Mouse (Mus musculus) testis, postnatal 10 days (tissue): ENCODE measurements around the gene Kcnj11.

Experiments used
- DNase-seq: peaks from one replicate; pipeline ENCODE4 v3.0.0; 2021; ENCODE audit warnings: low spot score

The Kcnj11 gene

DNA sequence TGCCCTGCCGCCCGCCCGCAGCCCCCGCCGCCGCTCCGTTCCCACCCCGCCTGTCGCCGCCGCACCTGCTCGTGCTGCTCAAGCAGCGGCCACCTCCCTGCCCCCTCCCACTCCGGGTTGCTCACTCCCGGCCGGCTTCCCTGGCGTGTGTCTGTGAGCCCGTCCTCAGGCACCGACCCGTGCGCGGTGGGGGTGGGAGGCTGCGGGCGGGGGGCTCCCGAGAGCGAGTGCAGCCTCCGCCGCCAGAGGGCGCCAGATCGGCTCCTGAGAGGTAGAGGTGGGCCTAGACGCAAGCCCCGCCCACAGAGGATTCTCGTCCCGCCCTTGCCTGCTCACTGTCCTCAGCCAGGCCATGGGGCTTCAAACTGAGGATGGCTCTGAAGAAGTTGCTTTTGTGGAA, at the start of gene Kcnj11:
Kcnj11 (minus strand) TSS at position 202 of the 400 bp plus-strand sequence.
- peak; percentile 92 for DNase-seq

- no peak for DNase-seq
These were observed 46.9 kb upstream of the Kcnj11 start for GRCm38 (mm10) chr7:46147417-46147816.

GRCm38 (mm10) chr7:46146675-46147308, 46.2 kb upstream of the Kcnj11 start:
- no peak for DNase-seq

DNA sequence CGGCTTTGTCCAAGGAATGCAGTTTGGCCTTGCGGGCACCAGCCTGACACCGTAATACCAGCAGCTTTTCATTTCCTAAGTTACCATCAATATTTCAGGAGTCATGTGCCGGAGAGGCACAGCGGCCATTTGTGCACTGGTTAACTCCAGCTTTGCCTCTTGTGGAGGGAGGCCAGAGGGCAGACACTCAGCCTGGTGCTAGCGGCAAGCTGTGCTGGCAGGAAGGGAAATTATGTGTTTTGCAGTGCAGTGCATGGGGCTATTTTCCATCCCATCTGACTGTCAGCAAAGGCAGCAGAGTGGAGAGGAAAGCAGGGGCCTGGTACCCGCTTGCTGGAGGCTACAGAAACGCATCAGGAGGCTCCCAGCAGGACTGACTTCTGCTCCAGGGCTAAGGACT, 43.5 kb upstream of the Kcnj11 start:
- no peak for DNase-seq

DNA sequence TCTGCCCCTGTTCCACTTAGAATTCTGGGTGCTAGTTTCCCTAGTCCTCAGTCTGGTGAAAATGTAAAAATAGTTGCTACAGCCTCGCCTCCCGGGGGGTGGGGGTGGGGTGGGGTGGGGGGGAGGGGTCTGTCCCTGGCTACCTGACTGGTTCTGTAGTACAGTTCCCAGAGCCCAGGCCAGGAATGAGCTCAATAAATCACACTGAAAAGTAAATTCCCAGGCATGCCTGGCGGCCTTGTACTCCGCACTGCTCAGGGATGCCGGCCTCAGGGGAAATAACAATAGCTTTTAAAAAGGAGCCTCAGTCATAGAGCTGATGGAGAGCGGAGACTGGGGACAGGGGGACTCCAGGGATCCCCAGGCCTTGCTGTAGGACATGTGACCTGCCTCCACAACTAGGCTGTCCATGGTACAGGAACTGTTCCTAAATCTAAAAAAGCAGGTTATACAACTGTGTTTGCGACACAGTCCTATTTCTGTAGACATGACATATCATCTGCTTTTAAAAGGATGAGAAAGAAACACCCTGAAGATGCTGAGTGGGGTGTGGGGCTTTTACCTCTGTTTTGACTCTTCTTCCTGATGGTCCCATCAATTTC, 37.9 kb upstream of the Kcnj11 start:
- DNase-seq, result no peak

DNA sequence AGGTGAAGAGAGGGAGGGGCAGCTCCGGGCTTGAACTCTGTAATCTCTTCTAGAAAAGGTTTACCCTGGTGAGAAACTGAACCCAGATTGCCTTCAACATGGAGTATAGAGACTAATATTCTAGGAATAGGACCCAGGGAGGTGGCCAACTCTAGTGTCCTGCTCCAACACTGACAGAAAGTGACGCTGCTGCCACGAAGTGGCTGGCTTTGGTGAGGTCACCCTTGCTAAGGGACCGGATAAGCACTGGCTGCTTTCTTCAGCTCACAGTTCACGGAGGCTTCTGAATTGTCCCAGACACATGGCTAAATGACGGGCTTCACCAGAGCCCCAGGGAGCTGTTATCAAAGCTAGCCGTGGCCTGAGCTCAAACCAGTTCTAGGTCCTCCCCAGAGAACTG, 33.3 kb upstream of the Kcnj11 start:
- no peak for DNase-seq

DNA sequence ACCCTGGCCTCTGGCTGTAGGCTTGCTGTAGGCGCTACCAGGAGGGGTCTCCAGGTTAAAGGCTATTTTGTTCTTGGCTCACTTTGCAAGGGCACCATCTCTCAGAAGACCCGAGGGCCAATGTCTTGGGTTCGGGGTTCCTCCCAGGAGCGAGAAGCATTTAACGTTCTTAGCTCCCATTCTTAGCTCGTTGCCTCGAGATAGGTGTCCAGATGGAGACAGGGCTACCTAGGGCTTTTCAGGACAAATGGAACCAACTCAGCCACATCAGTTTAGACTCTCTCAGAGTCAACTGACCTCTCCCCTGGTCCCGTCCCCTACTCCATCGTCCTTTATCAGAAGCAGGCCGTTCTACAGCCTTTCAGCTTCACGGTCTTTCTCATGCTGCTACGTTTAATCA, 31.7 kb upstream of the Kcnj11 start:
- DNase-seq, result no peak

- DNase-seq, result no peak
These were observed 31.2 kb upstream of the Kcnj11 start for GRCm38 (mm10) chr7:46131806-46132205.

- no peak for DNase-seq
These were observed 30.7 kb upstream of the Kcnj11 start for GRCm38 (mm10) chr7:46131266-46131665.

- DNase-seq, result no peak
These were observed 30.2 kb upstream of the Kcnj11 start for GRCm38 (mm10) chr7:46130723-46131122.

- DNase-seq, result no peak
These were observed 29.1 kb upstream of the Kcnj11 start for GRCm38 (mm10) chr7:46129463-46130179.

DNA sequence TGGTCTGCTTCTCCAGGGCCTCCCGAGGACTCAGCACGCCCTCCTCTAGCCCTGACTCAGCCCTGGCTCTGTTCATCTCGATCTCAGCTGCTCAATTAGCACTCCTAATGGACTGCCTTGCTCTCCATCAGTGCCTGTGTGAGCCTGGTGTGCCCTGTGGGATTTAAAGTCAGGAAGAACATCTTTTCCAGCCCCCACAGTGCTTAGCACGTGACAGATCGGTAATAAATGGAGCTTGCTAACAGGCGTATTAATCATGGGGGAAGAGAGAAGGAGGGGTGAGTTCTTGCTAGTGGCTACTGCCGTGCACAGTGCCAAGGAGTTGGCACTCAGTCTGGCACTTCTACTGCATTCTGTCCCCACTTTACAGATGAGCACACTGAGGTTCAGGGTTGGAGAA, 27.6 kb upstream of the Kcnj11 start:
- DNase-seq, result no peak

GRCm38 (mm10) chr7:46125340-46125739, 24.8 kb upstream of the Kcnj11 start:
- DNase-seq, result no peak

- DNase-seq, result no peak
These were observed 23.9 kb upstream of the Kcnj11 start for GRCm38 (mm10) chr7:46124460-46124859.

DNA sequence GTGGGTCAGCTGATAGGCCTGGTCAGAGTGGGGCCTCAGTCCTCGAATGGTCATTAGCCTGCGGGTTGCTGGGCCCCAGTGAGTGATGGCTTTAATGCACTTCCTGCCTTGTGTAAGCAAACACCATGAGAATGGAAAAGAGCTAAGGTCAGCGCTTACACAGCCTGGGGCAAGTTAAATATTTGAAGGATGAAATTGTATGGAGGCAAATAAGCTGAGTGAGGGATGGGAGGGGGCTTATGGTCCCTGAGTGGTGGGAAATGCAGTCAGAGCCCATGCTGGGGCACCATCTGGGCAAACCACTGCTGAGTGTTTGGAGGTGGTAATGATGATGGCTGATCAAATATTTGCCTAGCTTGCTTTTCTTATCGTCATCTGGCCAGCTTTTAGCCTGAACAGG, 22.4 kb upstream of the Kcnj11 start:
- DNase-seq, result no peak

DNA sequence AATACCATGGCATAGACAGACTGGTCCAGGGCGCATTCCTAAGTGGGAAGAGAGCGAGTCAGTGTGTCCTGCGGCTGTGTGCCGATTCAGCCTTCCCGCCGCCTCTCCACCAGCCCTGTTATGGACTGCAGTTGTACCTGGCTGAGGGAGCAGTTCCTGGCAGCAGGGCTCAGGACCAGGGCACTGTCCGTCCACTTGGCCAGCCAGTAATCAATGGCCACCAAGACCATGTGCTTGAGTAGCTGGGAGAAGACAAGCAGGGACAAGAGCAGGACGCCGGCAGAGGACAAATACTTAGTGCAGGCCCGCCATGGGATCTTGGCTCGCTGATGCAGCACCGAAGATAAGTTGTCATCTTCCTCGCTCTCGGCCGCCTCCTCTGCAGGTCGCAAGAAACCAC, 16.5 kb upstream of the Kcnj11 start:
- no peak for DNase-seq

DNA sequence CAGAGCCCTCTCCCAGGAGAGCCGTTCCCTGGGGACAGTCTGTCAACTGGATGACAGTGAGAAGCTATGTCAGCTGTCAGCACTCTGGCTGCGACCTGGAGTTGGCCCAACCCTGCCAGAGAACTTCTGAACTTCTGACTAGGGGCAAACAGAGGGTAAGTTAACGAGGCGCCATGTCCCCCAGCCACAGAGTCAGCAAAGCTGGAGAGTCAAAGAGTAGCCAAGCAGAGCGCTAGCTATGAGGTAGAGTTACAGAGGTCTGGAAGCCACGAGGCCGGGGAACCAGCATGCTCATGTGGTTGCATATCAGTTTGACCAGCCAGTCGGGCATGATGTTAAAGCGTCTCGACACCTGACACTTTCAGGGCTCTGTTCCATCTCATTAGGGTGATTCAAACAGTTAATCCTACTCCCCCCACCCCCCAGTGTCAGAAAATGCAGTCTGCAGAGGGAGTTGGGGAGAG, 15.6 kb upstream of the Kcnj11 start:
- no peak for DNase-seq

DNA sequence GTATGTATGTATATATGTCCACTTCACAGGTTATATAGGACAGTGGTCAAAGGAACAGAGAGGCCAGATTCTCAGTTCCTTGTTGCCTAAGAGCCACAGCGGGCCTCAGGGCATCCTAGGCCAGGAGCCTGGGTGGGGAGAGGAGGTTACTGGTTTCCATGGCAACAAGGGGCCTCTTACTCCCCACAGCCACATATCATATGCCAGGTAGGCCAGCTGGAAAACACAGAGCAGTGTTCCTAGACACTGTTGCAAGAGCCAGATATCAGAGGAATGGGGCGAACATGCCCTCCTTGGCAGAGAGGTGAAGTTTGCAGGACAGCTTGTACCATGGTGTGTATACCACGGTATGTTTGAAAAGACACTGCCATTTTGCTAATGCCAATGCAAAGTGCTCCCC, 12.9 kb upstream of the Kcnj11 start:
- DNase-seq, result no peak

DNA sequence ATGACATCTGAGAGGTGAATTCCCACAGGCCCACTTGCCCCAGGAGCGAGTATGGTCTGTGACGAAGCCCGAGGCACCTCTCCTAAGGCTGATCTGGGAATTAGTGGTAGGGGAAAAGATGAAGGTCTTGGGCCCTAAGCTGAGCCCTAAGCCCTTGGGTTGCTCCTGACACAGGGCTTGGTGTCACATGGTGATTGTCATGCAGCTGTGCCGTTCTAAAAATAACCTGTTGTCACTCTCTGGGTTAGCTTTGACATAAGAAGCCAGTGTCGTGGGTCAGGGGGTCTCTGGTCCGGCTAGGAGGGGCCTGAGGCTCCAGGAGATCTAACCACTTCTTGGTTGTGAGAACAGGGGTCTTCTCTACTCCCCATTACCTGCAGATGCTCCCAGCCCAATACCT, 11.4 kb upstream of the Kcnj11 start:
- no peak for DNase-seq

GRCm38 (mm10) chr7:46111212-46111817, 10.8 kb upstream of the Kcnj11 start:
- no peak for DNase-seq

DNA sequence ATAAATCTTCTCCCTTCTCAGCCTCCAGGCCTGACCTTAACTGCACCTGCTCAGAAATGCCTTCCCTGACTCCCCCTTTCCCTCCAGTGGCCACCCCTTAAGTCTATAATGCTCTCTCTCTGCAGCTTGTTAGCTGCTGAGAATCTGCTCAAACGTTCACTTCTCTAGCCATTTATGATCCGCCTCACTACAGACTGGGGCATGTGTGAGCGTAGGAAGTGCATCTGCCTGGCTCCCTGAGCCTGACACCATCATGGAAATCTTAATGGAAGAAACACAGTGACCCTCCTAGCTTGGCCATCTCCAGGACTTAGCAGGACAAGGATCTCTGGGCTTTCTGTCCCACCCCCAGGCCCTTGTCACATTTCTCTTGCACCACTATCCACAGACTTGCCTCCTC, 9.5 kb upstream of the Kcnj11 start:
- no peak for DNase-seq

- DNase-seq, result no peak
These were observed 4.9 kb upstream of the Kcnj11 start for GRCm38 (mm10) chr7:46105484-46105883.
